Mouse (Mus musculus): Measurements from ENCODE around the gene Ddx11.

Ddx11 gene

DNA sequence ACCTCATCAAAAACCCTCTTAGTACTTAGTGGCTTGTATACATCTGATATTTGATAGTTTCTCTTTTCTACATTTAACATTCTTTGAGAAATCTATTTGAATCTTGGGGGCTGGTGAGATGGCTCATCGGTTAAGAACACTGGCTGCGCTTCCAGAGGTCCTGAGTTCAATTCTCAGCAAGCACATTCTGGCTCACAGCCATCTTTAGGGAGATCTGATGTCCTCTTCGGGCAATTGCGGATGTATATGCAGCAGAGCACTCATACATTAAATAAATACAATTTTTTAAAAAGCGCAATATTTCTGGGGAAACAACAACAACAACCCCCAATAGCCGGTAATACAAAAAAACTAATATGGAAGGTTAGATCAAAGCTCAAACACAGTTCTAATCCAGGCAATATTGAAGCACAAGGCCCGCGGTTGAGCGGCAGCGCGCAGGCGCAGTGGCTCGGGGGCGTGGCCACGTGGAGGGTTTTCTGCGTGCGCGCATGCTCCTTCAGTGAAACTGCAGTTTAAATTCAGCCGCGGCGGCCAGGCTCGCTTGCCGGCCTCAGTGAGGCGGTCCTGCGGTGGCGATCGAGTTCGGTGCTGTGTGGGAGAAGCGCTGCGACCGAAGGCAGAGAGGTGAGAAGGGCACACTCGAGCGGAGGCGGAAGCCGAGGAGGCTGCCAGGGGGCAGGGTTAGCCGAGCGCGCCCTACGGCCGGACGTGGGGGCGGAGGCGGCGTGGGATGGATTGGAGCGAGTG is at the start of gene Ddx11:
TSS of gene Ddx11 (plus strand) at position 455 of the 750 bp plus-strand sequence.
- DNase-seq (ENCODE audit: low read depth, low spot score) = peak; percentile 88

DNA sequence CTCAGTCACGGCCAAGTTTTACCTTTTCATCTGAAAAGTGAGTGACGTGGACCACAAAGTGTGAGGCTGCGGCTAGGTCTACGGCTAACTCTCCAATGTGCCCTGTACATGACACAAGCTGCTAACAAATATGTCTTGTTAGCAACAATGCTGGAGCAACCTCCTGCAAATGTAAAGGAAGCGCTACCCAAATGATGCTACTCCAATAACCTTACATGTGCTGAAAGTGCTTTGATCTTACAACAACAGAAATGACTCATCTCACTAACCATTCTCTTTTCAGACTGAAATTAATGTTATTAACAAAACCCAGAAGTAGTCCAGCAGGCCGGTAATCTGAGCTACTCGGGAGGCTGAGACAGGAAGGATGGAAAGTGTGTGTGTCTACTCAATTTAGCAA is 49.3 kb upstream of the Ddx11 start:
- no peak for DNase-seq (ENCODE audit: low read depth, low spot score)

DNA sequence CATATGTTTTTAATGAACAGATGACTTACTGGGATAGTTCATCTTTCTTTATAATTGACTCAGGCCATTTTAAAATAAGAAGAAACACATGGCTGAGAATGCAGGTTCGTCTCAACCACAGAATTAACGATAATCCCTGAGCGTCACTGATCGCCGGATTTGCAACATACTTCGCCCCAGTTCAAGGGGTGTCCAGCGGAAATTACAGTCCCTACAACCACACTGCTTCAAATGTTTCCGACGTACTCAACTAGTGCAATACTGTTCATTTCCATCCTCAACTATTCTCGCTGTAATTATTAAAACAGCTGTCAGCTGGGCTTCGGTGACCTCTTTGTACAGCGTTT is 47.5 kb upstream of the Ddx11 start:
- no peak for DNase-seq (ENCODE audit: low read depth, low spot score)

DNA sequence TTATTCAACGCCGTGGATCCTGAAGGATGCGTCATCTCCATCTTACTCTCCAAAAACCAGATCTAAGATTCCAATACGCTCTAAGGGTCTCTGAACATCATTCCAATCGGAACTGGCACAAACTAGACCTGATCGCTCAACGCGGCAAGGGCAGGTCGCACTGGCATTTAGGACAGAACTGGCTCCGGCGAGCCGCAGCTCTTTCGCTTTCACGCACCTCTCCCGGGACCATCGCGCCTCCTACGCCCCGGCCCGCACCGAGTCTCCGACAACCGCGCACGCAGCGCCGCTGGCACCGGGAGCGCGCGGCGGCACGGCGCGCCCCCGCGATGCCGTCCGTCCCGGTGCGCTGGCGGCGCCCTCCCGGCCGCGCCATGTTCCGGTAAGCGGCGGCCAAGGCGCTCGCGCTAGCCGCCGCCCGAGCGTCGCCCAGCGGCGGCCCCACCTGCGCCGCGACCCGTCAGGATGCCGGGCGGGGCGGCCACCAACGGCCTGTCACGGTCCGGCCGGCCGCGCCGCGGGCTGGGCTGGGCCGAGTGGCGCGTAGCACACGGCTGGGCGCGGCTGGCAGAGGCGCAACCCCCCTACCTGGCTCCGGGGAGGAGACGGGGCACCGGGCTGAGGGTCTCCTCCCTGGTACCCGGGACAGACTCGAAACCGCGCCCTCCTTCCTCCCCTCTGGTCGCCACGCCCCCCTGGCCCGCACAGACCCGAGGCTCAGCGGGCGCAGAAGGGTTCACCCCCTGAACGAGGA is 47.0 kb upstream of the Ddx11 start:
- peak; percentile 45 for DNase-seq (ENCODE audit: low read depth, low spot score)

DNA sequence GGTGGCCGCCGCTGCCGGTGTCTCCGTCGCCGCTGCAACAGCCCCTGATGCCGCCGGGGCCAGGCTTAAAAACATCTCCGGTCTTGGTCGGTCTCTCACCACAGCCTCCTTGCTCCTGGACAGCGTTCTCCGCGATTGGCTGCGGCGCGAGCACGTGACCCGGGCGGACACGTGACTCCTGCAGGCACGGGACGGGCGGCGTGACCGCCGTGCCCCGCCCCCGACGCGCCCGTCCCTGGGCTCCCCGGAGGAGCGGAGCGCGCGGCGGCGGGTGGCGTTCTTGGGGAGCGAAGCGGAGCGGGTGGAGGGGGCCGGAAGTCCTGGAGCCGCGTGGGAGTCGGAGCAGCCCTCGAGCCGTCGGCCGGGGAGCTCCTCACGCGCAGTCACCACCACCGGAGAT is 46.4 kb upstream of the Ddx11 start, which contains the start of gene Ankrd12:
TSS of gene Ankrd12 (minus strand) at position 156 of the 400 bp plus-strand sequence.
- peak; percentile 93 for DNase-seq (ENCODE audit: low read depth, low spot score)

DNA sequence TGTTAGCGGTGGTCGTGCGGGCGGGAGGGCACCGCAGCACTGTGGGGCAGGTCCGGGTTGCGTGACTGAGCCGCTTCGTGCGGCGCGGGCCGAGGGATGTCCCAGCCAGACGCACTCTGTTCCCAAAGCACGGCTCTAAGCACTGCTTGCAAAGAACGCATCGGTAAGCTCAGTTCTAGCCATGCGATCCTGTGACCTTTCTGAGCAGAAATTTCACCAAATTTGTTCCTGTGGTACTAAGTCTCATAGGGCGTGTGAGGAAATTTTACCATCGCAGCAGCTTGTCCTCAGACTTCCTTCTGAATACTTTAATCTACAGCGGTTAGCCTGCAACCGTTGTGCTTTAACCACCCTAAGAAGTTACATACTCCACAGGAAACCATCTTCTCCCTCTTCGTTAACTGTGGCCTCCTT is 45.9 kb upstream of the Ddx11 start:
- DNase-seq (ENCODE audit: low read depth, low spot score) = peak; percentile 57

DNA sequence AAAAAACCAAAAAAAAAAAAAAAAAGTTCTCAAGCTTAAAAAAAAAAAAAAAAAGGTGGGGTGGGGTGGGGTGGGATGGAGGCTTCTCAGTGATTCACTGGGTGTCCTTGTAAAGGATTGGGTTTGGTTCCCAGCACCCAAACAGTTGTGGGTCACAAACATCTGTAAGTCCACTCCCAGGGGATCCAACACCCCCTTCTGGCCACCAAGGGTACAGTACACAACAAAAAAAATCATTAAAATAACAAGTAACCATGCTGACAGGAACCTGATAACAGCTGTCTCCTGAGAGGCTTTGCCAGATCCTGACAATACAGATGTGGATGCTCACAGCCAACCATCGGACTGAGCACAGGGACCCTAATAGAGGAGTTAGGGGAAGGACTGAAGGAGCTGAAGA is 38.8 kb upstream of the Ddx11 start:
- peak; percentile 60 for DNase-seq (ENCODE audit: low read depth, low spot score)

DNA sequence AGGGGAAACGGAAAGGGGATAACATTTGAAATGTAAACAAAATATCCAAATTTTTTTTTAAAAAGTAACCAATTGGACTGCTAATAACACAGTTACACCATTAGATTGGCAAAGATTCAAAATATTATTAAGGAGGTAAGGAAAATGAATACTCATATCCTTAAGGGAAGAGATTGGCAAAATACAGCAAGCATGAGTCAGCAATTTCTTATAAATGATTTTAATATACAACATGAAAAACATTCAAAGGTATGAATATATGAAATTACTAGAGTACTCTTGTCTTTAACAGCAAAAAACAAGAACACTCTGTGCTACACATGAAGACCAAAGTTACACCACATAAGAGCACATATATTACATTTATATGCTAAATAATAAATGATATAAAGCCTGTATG is 38.3 kb upstream of the Ddx11 start:
- no peak for DNase-seq (ENCODE audit: low read depth, low spot score)

DNA sequence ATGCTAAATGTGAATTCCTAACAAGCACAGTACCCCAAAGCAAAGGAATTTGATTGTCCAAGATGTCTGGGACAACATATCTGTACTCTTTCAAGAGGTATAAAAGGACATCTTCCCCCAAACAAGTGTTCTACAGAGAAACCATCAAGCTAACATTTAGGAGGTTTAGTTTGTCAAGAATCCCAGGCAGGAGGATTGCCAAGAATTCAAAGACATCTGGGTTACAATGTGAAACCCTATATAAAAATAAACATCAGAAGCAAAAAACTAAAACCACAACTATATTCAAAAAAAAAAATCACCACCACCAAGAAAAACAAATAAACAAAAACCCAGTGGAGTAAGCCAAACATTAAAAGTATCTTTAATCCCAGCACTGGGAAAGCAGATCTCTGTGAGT is 33.1 kb upstream of the Ddx11 start:
- no peak for DNase-seq (ENCODE audit: low read depth, low spot score)

DNA sequence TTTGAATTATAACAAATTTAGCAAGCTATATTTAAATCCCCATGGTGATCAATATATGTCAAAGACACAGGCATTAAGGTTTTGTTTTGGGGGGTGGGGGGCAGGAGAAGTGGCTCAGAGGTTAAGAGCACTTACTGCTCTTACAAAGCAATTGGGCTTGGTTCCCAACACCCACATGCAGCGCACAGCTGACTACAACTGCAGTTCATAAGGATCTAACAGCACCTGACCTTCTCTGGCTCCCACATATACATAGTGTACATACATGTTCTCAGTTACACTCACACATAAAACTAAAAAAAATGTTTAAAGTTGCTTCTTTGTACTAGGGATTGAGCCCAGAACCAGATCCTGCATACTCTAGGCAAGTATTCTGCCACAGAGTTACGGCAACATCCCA is 31.9 kb upstream of the Ddx11 start:
- DNase-seq (ENCODE audit: low read depth, low spot score) = no peak

DNA sequence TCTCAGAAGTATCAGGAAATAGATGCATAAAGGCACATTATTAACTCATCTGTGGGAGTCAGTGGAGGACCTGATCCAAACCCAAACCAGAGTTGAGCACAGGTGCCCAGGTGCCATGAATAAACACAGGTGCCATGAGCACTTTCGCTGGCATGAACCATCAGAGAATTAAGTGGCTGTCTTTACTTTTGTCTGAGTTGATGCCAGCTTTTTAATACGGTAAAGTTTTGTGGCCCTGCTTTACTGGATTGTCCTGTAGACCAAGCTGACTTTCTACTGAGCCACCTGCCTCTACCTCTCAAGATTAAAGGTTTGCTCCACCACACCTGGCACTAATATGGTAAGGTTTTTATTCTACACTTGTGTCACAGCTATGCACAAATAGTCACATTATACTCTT is 31.3 kb upstream of the Ddx11 start:
- no peak for DNase-seq (ENCODE audit: low read depth, low spot score)

DNA sequence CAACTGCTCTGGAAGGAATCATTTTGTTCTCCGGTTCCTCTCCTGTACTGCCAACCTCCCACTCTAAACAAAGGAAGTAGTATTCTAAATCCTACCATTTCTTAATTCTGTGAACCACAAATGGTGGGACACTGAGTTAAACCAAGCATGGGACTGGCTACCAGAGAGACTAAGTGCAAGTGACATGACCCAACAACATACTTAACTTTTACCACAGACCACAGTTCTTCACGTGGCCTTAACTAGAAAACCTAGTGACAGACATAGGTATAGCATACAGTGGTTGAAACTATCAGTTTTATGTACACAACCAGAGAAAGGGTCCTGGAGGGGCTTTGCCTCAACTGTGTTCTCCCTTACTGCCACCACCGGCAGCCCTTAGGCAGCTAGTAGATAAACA is 30.7 kb upstream of the Ddx11 start:
- DNase-seq (ENCODE audit: low read depth, low spot score) = no peak

DNA sequence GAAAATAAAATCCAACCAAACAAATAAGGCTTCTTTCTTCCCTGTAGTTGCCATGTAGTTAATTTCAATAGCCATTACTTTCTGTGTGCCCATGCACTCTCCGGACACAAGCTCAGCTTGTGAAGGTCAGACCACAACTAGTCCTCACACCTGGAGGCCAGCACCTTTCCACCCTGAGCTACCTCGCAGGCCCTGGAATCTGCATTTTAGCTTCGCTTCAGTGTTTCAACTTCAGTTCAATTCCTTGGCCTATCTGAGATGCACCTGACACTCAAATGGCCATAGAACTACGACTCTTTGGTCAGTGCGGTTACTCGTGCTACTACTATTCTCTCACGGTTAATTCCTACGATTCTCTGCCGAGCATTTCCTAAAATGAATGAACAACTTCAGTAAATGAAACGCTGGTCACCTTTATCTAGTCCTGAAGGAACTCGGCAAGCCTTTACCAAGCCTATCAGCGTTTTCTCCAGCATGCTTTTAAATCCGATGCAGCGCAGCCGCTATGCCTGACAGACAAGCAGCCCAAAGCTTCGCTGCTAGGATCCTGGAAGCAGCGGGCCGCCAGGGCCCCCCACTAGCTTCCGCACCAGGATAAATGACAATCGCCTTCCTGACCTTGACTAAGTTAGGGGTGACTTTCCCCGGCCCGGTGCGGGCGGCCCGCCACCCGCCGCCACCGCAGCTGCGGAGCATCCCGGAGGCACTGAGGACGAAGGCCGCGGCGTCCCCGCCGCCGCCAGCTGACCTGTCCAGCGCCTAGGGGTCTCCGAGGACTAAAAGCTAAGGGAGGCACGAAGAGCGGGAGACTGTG is 22.5 kb upstream of the Ddx11 start:
- peak; percentile 60 for DNase-seq (ENCODE audit: low read depth, low spot score)

DNA sequence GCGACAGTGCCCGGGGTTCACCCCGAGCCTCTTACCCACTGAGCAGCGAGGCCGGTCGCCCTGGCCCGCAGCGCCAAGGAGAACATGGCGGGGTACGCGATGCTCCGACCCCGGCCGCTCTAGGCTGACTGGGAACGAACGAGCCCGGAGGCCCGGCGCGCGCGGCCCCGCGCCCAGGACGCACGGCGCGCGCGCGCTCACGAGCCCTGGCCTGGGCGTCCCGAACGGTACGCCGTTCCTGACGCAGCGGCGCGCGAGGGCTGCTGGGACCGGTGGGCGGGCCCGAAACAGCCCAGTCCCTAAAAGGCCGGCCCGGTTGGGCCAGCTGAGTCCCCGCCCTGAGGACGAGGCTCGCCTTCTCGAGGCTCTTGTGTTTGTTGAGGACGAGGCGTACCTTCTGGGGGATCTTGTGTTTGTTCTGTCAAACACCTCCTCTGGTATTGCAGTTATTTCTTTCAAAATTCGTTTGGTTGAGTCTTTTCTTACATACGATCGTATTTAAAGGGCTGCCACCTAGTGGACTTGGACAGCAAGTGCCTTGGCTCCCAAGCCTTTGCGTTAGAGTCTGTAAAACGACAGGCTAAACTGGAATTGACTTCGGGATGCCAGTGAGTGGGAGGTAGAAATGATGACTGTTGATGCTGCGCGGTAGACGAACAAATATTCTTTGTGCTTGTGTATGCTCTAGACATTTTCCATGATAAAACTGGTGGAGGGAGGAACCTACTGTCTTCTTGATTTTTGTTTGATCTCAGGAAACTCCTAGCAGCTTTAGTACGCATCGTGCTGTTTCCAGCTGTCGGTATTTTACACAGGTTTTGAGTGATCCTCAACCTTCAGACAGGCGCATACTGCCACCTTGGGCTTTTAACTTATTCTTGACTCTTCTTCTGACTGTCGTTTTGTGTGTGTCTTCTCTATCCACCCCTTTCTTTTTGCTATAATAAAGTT is 21.7 kb upstream of the Ddx11 start, which contains the start of gene Ndufv2:
TSS of gene Ndufv2 (minus strand) at position 180 of the 951 bp plus-strand sequence.
- peak; percentile 96 for DNase-seq (ENCODE audit: low read depth, low spot score)

DNA sequence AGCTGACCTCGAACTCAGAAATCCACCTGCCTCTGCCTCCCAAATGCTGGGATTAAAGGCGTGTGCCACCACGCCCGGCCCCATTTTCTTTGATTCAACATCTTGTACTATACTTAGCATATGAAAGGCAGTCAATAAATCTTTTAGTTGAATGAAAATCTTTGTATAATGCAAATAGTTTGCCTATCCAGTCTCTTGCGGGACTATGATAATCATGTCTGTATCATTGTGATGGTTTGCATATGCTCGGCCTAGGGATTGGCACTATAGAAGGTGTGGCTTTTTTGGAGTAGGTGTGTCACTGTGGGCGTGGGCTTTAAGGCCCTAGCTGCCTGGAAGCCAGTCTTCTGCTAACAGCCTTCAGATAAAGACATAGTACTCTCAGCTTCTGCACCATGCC is 19.2 kb upstream of the Ddx11 start:
- peak; percentile 89 for DNase-seq (ENCODE audit: low read depth, low spot score)

DNA sequence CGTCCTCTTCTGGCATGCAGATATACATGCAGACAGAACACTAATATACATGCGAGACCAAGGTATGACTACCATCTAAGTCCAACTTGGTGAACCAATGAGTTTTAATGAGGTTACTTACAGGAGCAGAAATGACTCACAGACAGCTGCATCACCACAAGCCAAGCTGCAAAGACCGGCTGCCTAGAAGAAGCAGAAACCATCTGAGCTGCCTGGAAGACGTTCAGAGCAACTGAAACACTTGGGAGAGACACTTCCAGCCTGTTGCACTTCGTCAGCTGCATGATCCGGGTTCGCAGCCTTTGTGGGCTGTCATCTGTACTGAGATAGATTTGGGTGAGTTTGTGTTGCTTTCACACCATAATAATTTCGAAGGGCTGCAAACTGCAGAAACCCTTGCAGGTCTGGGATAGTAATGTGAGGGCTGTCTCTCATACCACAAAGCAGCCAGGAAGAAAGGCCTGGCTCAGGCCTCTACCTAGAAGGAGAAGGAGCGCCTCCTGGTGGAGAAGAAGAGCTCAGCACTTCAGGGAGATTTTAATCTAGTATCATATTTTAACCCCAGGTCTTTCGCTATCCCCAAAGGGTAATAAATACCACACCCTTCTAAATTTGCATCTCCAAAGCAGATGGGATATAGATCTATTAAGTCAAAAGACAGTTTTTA is 16.6 kb upstream of the Ddx11 start:
- peak; percentile 82 for DNase-seq (ENCODE audit: low read depth, low spot score)

DNA sequence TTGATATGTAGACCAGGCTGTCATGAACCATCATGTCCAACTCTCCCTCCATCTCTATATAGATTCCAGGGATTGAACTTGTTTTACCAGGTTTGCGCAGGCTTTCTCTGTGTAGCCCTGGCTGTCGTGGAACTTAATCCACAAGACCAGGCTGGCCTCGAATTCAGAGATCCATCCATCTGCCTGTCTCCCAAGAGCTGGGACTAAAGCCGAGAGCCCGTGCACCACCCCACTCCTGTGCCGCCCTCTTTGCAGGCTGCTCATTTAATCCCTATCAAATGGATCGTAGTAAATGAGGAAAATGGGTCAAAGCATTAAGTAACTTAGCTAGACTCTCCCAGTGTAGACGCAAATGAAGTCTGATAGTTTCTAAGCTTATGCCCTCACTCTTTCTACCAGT is 15.9 kb upstream of the Ddx11 start:
- no peak for DNase-seq (ENCODE audit: low read depth, low spot score)

DNA sequence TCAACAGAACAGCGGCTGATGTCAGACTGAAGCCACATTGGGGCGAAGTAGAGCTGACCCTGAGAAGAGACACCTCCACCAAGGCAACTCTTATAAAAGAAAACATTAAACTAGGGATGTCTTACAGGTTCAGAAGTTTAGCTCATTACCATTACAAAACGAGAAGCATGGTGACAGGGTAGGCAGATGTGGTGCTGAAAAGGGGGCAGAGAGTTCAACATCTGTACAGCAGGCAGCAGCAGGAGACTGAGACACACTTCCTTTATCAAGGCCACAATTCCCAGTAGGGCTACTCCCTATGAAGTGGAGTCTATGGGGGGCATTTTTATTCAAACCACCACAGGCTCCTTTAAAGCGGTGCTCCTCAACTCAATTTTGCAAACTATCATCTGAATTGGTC is 15.1 kb upstream of the Ddx11 start:
- peak; percentile 59 for DNase-seq (ENCODE audit: low read depth, low spot score)

DNA sequence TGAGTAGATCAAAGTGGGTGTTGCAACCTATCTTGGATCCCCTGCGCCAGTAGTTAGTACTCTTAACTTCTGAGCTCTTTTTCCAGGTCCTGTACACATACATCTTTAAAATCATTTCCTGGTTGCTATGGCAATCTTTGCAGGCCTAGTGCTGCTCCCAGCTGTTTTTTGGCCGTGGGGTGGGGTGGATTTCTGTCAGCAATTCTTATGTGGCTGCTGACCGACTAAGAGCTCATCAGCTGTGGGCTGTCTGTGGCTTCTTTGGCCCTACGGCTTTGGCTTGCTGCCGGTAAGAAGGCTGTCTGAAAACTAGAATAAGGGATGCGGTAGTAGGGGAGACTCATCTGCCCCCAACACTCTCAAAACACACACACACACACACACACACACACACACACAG is 12.6 kb upstream of the Ddx11 start:
- no peak for DNase-seq (ENCODE audit: low read depth, low spot score)

DNA sequence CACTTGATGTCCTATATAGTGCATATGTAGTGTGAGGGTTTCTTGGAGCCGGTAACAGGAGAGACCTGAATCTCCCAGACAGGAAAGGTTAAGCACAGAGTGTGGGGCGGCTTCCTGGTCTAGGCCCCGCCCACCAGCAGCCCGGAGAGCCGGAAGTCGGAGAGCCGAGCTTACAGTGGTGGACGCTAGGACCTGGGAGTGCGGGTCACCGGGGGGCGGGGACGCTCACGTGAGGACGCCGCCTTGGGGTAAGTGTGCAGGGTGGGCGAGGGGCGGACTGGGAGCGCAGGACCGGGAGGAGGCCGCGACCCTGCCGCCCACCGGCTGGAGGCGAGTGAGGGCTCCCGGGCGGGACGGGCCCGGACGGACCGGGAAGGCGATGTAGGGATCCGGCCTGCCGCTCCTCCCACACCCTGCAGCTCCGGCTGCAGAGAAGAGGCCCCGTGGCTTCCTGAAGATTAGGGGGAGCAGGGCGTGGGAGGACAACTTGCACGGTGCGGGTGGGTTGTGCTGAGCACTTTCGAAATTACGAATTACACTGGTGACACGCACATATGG is 11.8 kb upstream of the Ddx11 start, which contains the start of gene Washc1:
TSS of gene Washc1 (plus strand) at position 144 of the 558 bp plus-strand sequence.
- DNase-seq (ENCODE audit: low read depth, low spot score) = peak; percentile 93

Data from R1 (cell line).